Mouse (Mus musculus): ENCODE data around the gene Snx32. TPM values are rescaled to one million over a fixed set of nuclear protein-coding genes. Genes with fewer than 3 reads are reported as not detected.

Snx32 gene
- total RNA-seq, 2 experiments from 2014 or later = 1.9 to 11.7 TPM

GRCm38 (mm10) chr19:5485371-5485770 lies 25.0 kb downstream of the Snx32 start:
- ATAC-seq (replicated peaks; ENCODE audit: low FRiP score, poor library complexity, severe bottlenecking) = no peak

- ATAC-seq (replicated peaks; ENCODE audit: low FRiP score, poor library complexity, severe bottlenecking) = no peak
These were observed 25.8 kb downstream of the Snx32 start for GRCm38 (mm10) chr19:5484496-5484895.

GRCm38 (mm10) chr19:5483386-5484359 lies 26.7 kb downstream of the Snx32 start:
- ATAC-seq (replicated peaks; ENCODE audit: low FRiP score, poor library complexity, severe bottlenecking) = no peak

GRCm38 (mm10) chr19:5481398-5481797 lies 28.9 kb downstream of the Snx32 start:
- ATAC-seq (replicated peaks; ENCODE audit: low FRiP score, poor library complexity, severe bottlenecking) = no peak

- no peak for ATAC-seq (replicated peaks; ENCODE audit: low FRiP score, poor library complexity, severe bottlenecking)
These were observed 30.3 kb downstream of the Snx32 start for GRCm38 (mm10) chr19:5480016-5480415.

- no peak for ATAC-seq (replicated peaks; ENCODE audit: low FRiP score, poor library complexity, severe bottlenecking)
These were observed 32.6 kb downstream of the Snx32 start for GRCm38 (mm10) chr19:5477668-5478300.

GRCm38 (mm10) chr19:5477004-5477667 lies 33.2 kb downstream of the Snx32 start:
- ATAC-seq (replicated peaks; ENCODE audit: low FRiP score, poor library complexity, severe bottlenecking) = no peak

- ATAC-seq (replicated peaks; ENCODE audit: low FRiP score, poor library complexity, severe bottlenecking) = no peak
These were observed 35.1 kb downstream of the Snx32 start for GRCm38 (mm10) chr19:5475069-5475714.

GRCm38 (mm10) chr19:5474281-5475068 lies 35.9 kb downstream of the Snx32 start:
- ATAC-seq (replicated peaks; ENCODE audit: low FRiP score, poor library complexity, severe bottlenecking) = no peak

GRCm38 (mm10) chr19:5473720-5474119 lies 36.6 kb downstream of the Snx32 start, which contains the start of gene Efemp2:
Gene Efemp2 (plus strand): TSS chr19:5473954.
- ATAC-seq (replicated peaks; ENCODE audit: low FRiP score, poor library complexity, severe bottlenecking) = no peak

GRCm38 (mm10) chr19:5472857-5473256 lies 37.5 kb downstream of the Snx32 start:
- ATAC-seq (replicated peaks; ENCODE audit: low FRiP score, poor library complexity, severe bottlenecking) = no peak

GRCm38 (mm10) chr19:5471846-5472245 lies 38.5 kb downstream of the Snx32 start:
- no peak for ATAC-seq (replicated peaks; ENCODE audit: low FRiP score, poor library complexity, severe bottlenecking)

- ATAC-seq (replicated peaks; ENCODE audit: low FRiP score, poor library complexity, severe bottlenecking) = no peak
These were observed 42.0 kb downstream of the Snx32 start, which contains the start of gene Ctsw for GRCm38 (mm10) chr19:5468374-5468773. Gene Ctsw (minus strand): TSS chr19:5468507.

GRCm38 (mm10) chr19:5466916-5467500 lies 43.3 kb downstream of the Snx32 start:
- ATAC-seq (replicated peaks; ENCODE audit: low FRiP score, poor library complexity, severe bottlenecking) = no peak

GRCm38 (mm10) chr19:5465037-5465436 lies 45.3 kb downstream of the Snx32 start:
- no peak for ATAC-seq (replicated peaks; ENCODE audit: low FRiP score, poor library complexity, severe bottlenecking)

- no peak for ATAC-seq (replicated peaks; ENCODE audit: low FRiP score, poor library complexity, severe bottlenecking)
These were observed 46.4 kb downstream of the Snx32 start for GRCm38 (mm10) chr19:5463791-5464562.

- ATAC-seq (replicated peaks; ENCODE audit: low FRiP score, poor library complexity, severe bottlenecking) = no peak
These were observed 47.1 kb downstream of the Snx32 start for GRCm38 (mm10) chr19:5463212-5463611.

- no peak for ATAC-seq (replicated peaks; ENCODE audit: low FRiP score, poor library complexity, severe bottlenecking)
These were observed 48.9 kb downstream of the Snx32 start for GRCm38 (mm10) chr19:5461411-5461810.

Measured in erythroblast, adult 5-6 weeks (primary cell).